Mouse (Mus musculus): Measurements from ENCODE around the gene Mlip.
"Not testable (repeated sequence)": the region's sequence is repeated elsewhere in the genome, so short reads cannot be mapped to it uniquely, and the experiment has no call there.

Gene Mlip

GRCm38 (mm10) chr9:77352432-77353175, at the start of gene Mlip:
Gene Mlip (minus strand): TSS chr9:77352969.
- no peak for DNase-seq (ENCODE audit: low spot score)

GRCm38 (mm10) chr9:77399801-77400200, 47.0 kb upstream of the Mlip start:
- DNase-seq (ENCODE audit: low spot score) = no peak

DNA sequence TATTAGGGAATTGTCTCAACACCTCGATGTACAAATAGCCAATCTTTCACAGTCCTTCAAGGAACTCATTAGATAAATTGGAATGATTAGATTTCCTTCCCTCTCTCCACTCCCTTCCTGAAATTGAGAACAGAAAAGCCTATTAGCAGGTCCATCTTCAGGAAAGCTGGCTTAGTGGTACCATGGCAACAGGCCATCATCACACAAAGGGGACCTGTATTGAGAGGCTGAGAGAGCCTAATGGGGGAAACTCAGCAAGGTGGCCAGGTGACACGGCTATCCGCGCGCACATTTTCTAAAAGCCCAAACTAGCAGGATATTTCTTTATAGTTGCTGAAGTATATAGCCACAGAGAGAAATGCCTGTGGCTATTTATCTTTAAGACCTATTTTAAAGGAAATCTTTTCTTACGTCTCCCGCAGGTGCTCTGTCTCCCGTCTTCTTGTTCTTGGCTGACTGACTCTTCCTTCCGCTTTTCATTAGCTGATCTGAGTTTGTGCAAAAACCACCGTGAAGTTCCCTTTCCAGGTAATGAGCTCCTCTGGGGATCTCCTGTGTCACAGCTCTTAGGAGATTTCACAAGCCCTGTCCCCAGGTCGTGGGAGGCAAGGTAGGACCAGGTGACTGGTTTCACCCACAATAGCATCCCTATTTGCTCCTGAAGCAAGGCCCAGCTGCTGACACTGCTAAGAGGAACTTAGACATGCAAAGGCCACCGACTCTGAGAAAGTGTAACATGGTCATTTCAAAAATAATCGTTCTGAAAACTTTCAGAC, 46.3 kb upstream of the Mlip start:
- no peak for DNase-seq (ENCODE audit: low spot score)

- no peak for DNase-seq (ENCODE audit: low spot score)
Observed at GRCm38 (mm10) chr9:77397027-77397426, 44.3 kb upstream of the Mlip start.

- DNase-seq (ENCODE audit: low spot score) = no peak
Observed at GRCm38 (mm10) chr9:77391248-77391647, 38.5 kb upstream of the Mlip start.

- DNase-seq (ENCODE audit: low spot score) = no peak
Observed at GRCm38 (mm10) chr9:77388956-77389355, 36.2 kb upstream of the Mlip start.

GRCm38 (mm10) chr9:77386751-77387150, 34.0 kb upstream of the Mlip start:
- no peak for DNase-seq (ENCODE audit: low spot score)

DNA sequence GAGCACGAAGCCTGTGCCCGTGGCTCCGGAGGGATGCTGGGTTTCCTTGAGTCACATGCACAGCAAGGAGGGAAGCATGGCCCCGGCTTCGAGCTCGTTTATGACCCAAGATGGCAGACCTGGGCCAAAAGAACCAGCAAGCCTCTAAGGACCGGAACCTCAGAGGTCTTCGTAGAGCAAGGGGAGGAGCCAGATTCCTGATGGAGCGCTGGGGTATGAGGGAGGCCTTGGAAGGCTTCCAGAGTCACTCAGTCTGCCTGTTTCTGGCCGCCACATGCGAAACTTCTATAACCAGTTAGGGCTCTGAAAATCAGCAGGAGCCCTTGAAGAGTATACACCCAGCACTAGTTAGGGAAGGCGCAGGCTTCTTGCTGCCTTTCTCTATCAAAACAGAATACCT, 32.8 kb upstream of the Mlip start:
- no peak for DNase-seq (ENCODE audit: low spot score)

- DNase-seq (ENCODE audit: low spot score) = no peak
Observed at GRCm38 (mm10) chr9:77384651-77385050, 31.9 kb upstream of the Mlip start.

DNA sequence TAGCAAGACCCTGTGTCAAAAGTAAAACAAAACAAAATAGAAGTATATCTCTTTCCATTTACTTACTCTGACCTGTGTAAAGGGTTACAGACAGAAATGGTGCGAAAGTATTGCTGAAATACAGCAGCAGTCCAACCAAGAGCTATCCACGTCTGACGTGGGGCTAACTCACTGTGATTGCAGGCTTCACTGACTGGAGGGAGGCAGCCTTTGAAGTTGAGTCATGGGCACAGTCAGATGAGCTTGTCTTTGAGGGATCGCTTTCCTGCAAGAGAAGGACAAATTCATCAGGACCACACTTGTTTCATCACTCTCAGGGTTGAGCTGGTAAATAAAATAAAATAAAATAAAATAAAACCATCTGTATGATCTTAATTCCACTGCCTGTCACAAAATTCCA, 31.2 kb upstream of the Mlip start:
- DNase-seq (ENCODE audit: low spot score) = no peak

GRCm38 (mm10) chr9:77382514-77382913, 29.7 kb upstream of the Mlip start:
- DNase-seq (ENCODE audit: low spot score) = no peak

GRCm38 (mm10) chr9:77381565-77381964, 28.8 kb upstream of the Mlip start:
- no peak for DNase-seq (ENCODE audit: low spot score)

- no peak for DNase-seq (ENCODE audit: low spot score)
Observed at GRCm38 (mm10) chr9:77379625-77380024, 26.9 kb upstream of the Mlip start.

DNA sequence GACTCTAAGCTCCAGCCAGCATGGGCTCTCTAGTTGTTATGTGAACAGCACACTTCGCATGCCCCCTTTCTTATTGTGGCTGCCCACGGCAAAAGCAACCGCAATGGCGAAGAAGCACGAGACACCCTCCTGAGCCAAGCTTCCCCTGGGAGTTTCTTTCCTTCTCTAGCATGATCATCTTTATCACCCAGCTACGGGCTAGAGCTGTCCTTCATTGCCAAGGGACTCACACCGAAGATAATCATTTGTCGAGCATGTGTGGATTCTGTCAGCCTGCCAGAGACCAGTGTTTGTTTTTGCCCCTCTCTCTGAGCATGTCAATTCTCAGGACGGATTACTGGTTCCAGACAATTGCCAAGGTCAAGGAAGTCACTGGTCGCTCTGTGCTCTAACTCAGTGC, 24.9 kb upstream of the Mlip start:
- DNase-seq (ENCODE audit: low spot score) = no peak

DNA sequence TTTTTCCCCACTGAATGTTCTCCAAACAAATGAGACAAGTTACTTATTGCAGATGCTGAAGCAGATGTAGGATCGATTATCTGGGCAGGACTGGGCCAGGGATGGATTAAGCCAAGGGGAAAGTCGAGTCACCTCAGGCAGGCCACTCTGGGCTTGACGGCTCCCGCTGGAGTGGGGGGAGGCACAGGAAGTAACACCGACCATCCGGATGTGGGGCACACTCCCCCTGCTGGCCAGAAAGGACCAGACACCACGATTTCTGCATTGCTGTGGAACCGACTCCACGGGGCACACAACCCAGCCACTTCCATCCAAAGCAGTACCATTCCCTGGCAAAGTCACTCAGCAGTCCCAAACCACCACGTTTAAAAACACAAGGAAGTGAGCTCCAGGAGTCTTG, 24.3 kb upstream of the Mlip start:
- no peak for DNase-seq (ENCODE audit: low spot score)

DNA sequence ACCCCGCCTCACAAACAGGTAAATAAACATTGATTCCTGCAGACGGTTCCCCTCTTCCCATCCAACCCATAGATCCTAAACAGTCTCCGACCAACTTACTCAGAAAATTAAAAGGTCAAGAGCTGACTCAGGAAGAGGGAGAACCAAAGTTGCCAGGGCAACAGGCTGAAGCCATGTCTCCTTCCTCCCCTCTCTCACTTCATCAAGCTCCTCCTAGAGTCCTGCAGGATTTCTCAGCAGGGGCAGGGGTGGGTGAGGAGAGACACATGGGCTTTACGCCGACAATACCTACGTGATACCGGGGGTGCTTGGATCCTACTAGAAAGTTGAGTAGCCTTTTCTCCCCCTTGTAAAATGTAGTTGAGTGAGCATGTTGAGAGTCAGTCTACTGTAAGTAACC, 23.8 kb upstream of the Mlip start:
- no peak for DNase-seq (ENCODE audit: low spot score)

- no peak for DNase-seq (ENCODE audit: low spot score)
Observed at GRCm38 (mm10) chr9:77370706-77371105, 17.9 kb upstream of the Mlip start.

DNA sequence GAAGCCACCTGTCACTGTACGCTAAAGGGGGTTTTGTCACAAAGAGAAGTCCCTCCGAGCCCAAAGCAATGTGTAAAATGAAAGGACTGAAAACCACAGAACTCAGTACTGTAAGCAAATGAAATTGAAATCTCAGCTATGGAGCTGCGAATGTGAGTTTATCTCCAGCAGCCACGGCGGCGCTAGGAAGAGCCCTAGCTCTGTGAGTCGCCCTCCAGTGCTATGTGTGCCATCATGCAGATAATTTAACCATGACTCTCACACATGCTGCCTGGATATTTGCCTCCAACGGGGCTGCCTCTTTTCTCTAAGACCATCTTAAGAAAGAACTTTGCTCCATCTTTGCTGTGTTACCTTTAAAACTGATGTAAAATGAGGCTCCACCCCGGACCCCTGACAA, 16.5 kb upstream of the Mlip start:
- DNase-seq (ENCODE audit: low spot score) = no peak

DNA sequence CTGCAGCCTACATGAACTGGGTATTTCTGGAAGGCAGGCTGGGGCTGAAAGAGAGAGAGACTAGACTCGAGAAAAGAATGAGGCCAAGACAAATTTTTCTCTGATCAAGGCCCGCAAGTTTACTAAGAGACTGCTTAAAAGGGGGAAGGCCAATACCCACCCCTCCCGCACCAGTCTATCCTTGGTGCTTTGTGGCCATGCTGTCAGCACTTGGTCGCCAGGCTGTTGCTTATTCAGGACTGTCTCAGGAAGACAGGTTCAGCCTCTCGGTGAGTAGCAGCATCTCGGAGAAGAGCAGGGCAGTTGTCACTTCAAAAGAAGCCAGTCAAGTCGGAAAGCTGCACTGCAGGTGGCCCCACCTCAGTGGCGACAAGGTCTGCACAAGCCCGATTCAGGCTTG, 11.9 kb upstream of the Mlip start:
- not testable (repeated sequence) for DNase-seq (ENCODE audit: low spot score)

GRCm38 (mm10) chr9:77362906-77363305, 10.1 kb upstream of the Mlip start:
- DNase-seq (ENCODE audit: low spot score) = no peak

DNA sequence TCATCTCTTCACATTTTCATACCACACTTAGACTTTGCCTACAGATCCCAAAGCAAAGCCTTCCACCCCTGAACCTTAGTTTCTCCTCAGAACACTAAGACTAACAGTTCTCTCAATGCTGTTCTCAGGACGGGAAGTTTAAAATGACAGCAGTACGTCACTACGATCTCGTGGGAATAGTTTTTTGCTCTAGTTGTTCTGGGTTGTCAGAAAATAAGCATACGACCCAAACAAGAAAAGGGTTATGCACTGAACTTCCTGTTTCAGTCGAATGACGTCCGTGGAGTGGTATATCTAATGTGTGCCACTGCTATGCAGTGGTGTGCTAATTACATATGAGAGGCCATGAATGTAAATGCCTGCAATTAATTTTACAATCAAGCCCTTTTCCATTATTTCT, 7.9 kb upstream of the Mlip start:
- no peak for DNase-seq (ENCODE audit: low spot score)

DNA sequence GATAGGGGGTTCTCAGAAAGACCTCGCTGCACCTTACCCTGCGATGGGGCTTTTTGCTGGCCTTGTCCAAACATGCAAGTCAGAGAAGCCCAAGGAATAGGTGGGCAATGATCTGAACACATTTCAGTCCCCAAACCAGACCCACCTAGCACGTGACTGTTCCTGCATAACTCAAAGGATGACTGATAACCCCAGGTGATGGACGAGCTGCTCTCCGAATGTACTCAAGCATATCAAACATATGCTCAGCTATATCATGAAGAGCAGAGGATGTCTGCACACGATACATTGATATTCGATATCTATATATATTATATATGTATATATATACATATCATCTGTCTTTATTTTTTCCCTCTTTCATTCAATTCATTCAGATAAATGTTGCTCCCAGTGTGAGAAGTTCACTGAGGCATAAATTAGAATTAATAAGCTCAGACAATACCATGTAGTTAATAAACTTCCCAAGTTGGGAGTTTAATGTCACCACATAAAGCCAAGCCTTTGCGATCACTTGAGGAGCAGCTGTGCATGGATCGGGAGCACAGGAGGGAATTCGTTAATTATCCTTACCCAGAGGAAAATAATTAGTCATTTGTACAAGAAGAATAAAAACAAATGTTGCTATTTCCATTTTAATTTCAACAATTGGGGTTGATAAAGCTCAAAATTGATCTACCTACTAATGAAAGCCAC, 6.7 kb upstream of the Mlip start:
- DNase-seq (ENCODE audit: low spot score) = no peak

GRCm38 (mm10) chr9:77353942-77354341, 1.2 kb upstream of the Mlip start:
- DNase-seq (ENCODE audit: low spot score) = no peak

All from spleen, adult 12 weeks (tissue).